Mouse (Mus musculus) MEL-GATA-1-ER (cell line): Measurements from ENCODE around the gene Elobl.

Experiments
- DNase-seq: peaks from one replicate; pipeline ENCODE4 v3.0.0-alpha.2; 2012; ENCODE audit warnings: low read depth; ENCODE audit errors: extremely low read depth

Elobl gene

GRCm38 (mm10) chr11:88988956-88989355, 22.2 kb upstream of the Elobl start:
- no peak for DNase-seq

GRCm38 (mm10) chr11:88986616-88987015, 19.9 kb upstream of the Elobl start:
- DNase-seq = no peak

- DNase-seq = no peak
Observed at GRCm38 (mm10) chr11:88981337-88981736, 14.6 kb upstream of the Elobl start.

GRCm38 (mm10) chr11:88977188-88977587, 10.5 kb upstream of the Elobl start:
- DNase-seq = no peak

GRCm38 (mm10) chr11:88976320-88976719, 9.6 kb upstream of the Elobl start:
- DNase-seq = no peak

- peak; percentile 79 for DNase-seq
Observed at GRCm38 (mm10) chr11:88973776-88974701, 7.3 kb upstream of the Elobl start.

GRCm38 (mm10) chr11:88970202-88970732, 3.5 kb upstream of the Elobl start, which contains the start of gene Coil:
Coil (plus strand) TSS chr11:88970252.
- no peak for DNase-seq

- DNase-seq = no peak
Observed at GRCm38 (mm10) chr11:88958851-88959250, 7.9 kb downstream of the Elobl start.

GRCm38 (mm10) chr11:88955217-88955969, 11.3 kb downstream of the Elobl start, which contains the start of gene Scpep1:
Scpep1 (minus strand) TSS chr11:88955465.
- DNase-seq = peak; percentile 86

GRCm38 (mm10) chr11:88954803-88955202, 11.9 kb downstream of the Elobl start:
- DNase-seq = peak; percentile 24

- DNase-seq = no peak
Observed at GRCm38 (mm10) chr11:88953582-88953981, 13.1 kb downstream of the Elobl start.

- no peak for DNase-seq
Observed at GRCm38 (mm10) chr11:88952117-88952516, 14.6 kb downstream of the Elobl start.

GRCm38 (mm10) chr11:88951576-88951975, 15.2 kb downstream of the Elobl start:
- DNase-seq = no peak

GRCm38 (mm10) chr11:88950640-88951250, 16.0 kb downstream of the Elobl start:
- DNase-seq = no peak

- DNase-seq = peak; percentile 47
Observed at GRCm38 (mm10) chr11:88949802-88950639, 16.7 kb downstream of the Elobl start.

GRCm38 (mm10) chr11:88948896-88949295, 17.8 kb downstream of the Elobl start:
- no peak for DNase-seq

- DNase-seq = no peak
Observed at GRCm38 (mm10) chr11:88945971-88946585, 20.7 kb downstream of the Elobl start.

GRCm38 (mm10) chr11:88941489-88941888, 25.2 kb downstream of the Elobl start:
- DNase-seq = no peak

- DNase-seq = no peak
Observed at GRCm38 (mm10) chr11:88939634-88940033, 27.1 kb downstream of the Elobl start.

GRCm38 (mm10) chr11:88938770-88939169, 28.0 kb downstream of the Elobl start:
- DNase-seq = no peak
